Mouse (Mus musculus): ENCODE data around the gene Tlk1. TPM values are rescaled to one million over a fixed set of nuclear protein-coding genes. Genes with fewer than 3 reads are reported as not detected.

Gene Tlk1
- polyA plus RNA-seq, 1 experiment from 2014 or later = 36.8 TPM

GRCm38 (mm10) chr2:70710236-70710635, 115.3 kb downstream of the Tlk1 start:
- no peak overlapping the region for H3K9ac ChIP-seq (ENCODE audit: low read depth, low read length)

GRCm38 (mm10) chr2:70708986-70709730, 116.4 kb downstream of the Tlk1 start:
- H3K36me3 ChIP-seq (ENCODE audit: control insufficient read depth, insufficient read depth, low read length) = peaks cover 5% of the 10 kb centered on the region; the same call in 1 of the 2 replicates
- H3K9ac ChIP-seq (ENCODE audit: low read depth, low read length) = no peak overlapping the region
- H3K4me2 ChIP-seq (replicated peaks; ENCODE audit: low read depth, low read length) = no peak overlapping the region
- DNase-seq (ENCODE audit: low spot score) (no peak), ATAC-seq (ENCODE audit: low FRiP score) (no peak)
- H3K27ac ChIP-seq (ENCODE audit: low read depth, low read length) = no peak overlapping the region
- WGBS = 81% methylated on average over 13 of the region's 13 CpGs
- H3K27me3 ChIP-seq (ENCODE audit: control insufficient read depth, insufficient read depth, low read length) = no peaks in the 10 kb centered on the region
- H3K4me1 ChIP-seq (replicated peaks; ENCODE audit: control insufficient read depth, insufficient read depth, low read length) = no peaks in the 10 kb centered on the region
- H3K4me3 ChIP-seq (ENCODE audit: low read depth, low read length) = no peak overlapping the region
- no peaks in the 10 kb centered on the region for H3K9me3 ChIP-seq (ENCODE audit: control insufficient read depth, low read length)

More at GRCm38 (mm10) chr2:70710236-70710635, 115.3 kb downstream of the Tlk1 start:
- no peak overlapping the region for H3K4me2 ChIP-seq (replicated peaks; ENCODE audit: low read depth, low read length)
- 96% methylated on average over 7 of the region's 7 CpGs for WGBS
- H3K4me1 ChIP-seq (replicated peaks; ENCODE audit: control insufficient read depth, insufficient read depth, low read length) = no peaks in the 10 kb centered on the region
- H3K9me3 ChIP-seq (ENCODE audit: control insufficient read depth, low read length) = no peaks in the 10 kb centered on the region
- ATAC-seq (ENCODE audit: low FRiP score) = no peak
- H3K4me3 ChIP-seq (ENCODE audit: low read depth, low read length) = no peak overlapping the region
- H3K27ac ChIP-seq (ENCODE audit: low read depth, low read length) = no peak overlapping the region
- no peaks in the 10 kb centered on the region for H3K27me3 ChIP-seq (ENCODE audit: control insufficient read depth, insufficient read depth, low read length)
- DNase-seq (ENCODE audit: low spot score) = no peak
- peaks cover 8% of the 10 kb centered on the region; the same call in 1 of the 2 replicates for H3K36me3 ChIP-seq (ENCODE audit: control insufficient read depth, insufficient read depth, low read length)

- no peak overlapping the region for H3K4me2 ChIP-seq (replicated peaks; ENCODE audit: low read depth, low read length)
- ATAC-seq (ENCODE audit: low FRiP score) = no peak
- no peaks in the 10 kb centered on the region for H3K4me1 ChIP-seq (replicated peaks; ENCODE audit: control insufficient read depth, insufficient read depth, low read length)
- H3K9ac ChIP-seq (ENCODE audit: low read depth, low read length) = no peak overlapping the region
- DNase-seq (ENCODE audit: low spot score) = no peak
- no peaks in the 10 kb centered on the region for H3K9me3 ChIP-seq (ENCODE audit: control insufficient read depth, low read length)
- no peak overlapping the region for H3K4me3 ChIP-seq (ENCODE audit: low read depth, low read length)
- no peak overlapping the region for H3K27ac ChIP-seq (ENCODE audit: low read depth, low read length)
- no peaks in the 10 kb centered on the region for H3K27me3 ChIP-seq (ENCODE audit: control insufficient read depth, insufficient read depth, low read length)
- WGBS = 38% methylated on average over 5 of the region's 5 CpGs
- no peaks in the 10 kb centered on the region for H3K36me3 ChIP-seq (ENCODE audit: control insufficient read depth, insufficient read depth, low read length)
Observed at GRCm38 (mm10) chr2:70702403-70702802, 123.1 kb downstream of the Tlk1 start.

GRCm38 (mm10) chr2:70701571-70701970, 124.0 kb downstream of the Tlk1 start:
- Histone ChIP-seq H3K9me3 (ENCODE audit: control insufficient read depth, low read length) (no peaks in the 10 kb centered on the region), H3K27me3 (ENCODE audit: control insufficient read depth, insufficient read depth, low read length) (no peaks in the 10 kb centered on the region), H3K9ac (ENCODE audit: low read depth, low read length) (no peak overlapping the region), H3K4me3 (ENCODE audit: low read depth, low read length) (no peak overlapping the region), H3K4me2 (replicated peaks; ENCODE audit: low read depth, low read length) (no peak overlapping the region), H3K4me1 (replicated peaks; ENCODE audit: control insufficient read depth, insufficient read depth, low read length) (no peaks in the 10 kb centered on the region), H3K36me3 (ENCODE audit: control insufficient read depth, insufficient read depth, low read length) (no peaks in the 10 kb centered on the region), H3K27ac (ENCODE audit: low read depth, low read length) (no peak overlapping the region)
- DNase-seq (ENCODE audit: low spot score) (no peak), ATAC-seq (ENCODE audit: low FRiP score) (no peak)
- 75% methylated on average over 9 of the region's 9 CpGs for WGBS

- Histone ChIP-seq H3K9ac (ENCODE audit: low read depth, low read length) (no peak overlapping the region), H3K4me1 (replicated peaks; ENCODE audit: control insufficient read depth, insufficient read depth, low read length) (no peaks in the 10 kb centered on the region), H3K4me3 (ENCODE audit: low read depth, low read length) (no peak overlapping the region), H3K4me2 (replicated peaks; ENCODE audit: low read depth, low read length) (no peak overlapping the region), H3K27ac (ENCODE audit: low read depth, low read length) (no peak overlapping the region), H3K36me3 (ENCODE audit: control insufficient read depth, insufficient read depth, low read length) (no peaks in the 10 kb centered on the region), H3K9me3 (ENCODE audit: control insufficient read depth, low read length) (no peaks in the 10 kb centered on the region), H3K27me3 (ENCODE audit: control insufficient read depth, insufficient read depth, low read length) (no peaks in the 10 kb centered on the region)
- ATAC-seq (ENCODE audit: low FRiP score) (no peak), DNase-seq (ENCODE audit: low spot score) (no peak)
- WGBS = 90% methylated on average over 3 of the region's 3 CpGs
Observed at GRCm38 (mm10) chr2:70700851-70701250, 124.7 kb downstream of the Tlk1 start.

GRCm38 (mm10) chr2:70695712-70696111, 129.8 kb downstream of the Tlk1 start:
- ATAC-seq (ENCODE audit: low FRiP score) (no peak), DNase-seq (ENCODE audit: low spot score) (no peak)
- no peak overlapping the region for H3K27ac ChIP-seq (ENCODE audit: low read depth, low read length)
- peaks cover 8% of the 10 kb centered on the region for H3K36me3 ChIP-seq (ENCODE audit: control insufficient read depth, insufficient read depth, low read length)
- no peak overlapping the region for H3K4me3 ChIP-seq (ENCODE audit: low read depth, low read length)
- no peak overlapping the region for H3K9ac ChIP-seq (ENCODE audit: low read depth, low read length)
- no peaks in the 10 kb centered on the region for H3K27me3 ChIP-seq (ENCODE audit: control insufficient read depth, insufficient read depth, low read length)
- H3K9me3 ChIP-seq (ENCODE audit: control insufficient read depth, low read length) = no peaks in the 10 kb centered on the region
- WGBS = 94% methylated on average over 10 of the region's 10 CpGs
- H3K4me2 ChIP-seq (replicated peaks; ENCODE audit: low read depth, low read length) = no peak overlapping the region
- no peaks in the 10 kb centered on the region for H3K4me1 ChIP-seq (replicated peaks; ENCODE audit: control insufficient read depth, insufficient read depth, low read length)

- H3K27me3 ChIP-seq (ENCODE audit: control insufficient read depth, insufficient read depth, low read length) = no peaks in the 10 kb centered on the region
- WGBS = 86% methylated on average over 11 of the region's 11 CpGs
- H3K9ac ChIP-seq (ENCODE audit: low read depth, low read length) = no peak overlapping the region
- no peak overlapping the region for H3K4me2 ChIP-seq (replicated peaks; ENCODE audit: low read depth, low read length)
- DNase-seq (ENCODE audit: low spot score) (no peak), ATAC-seq (ENCODE audit: low FRiP score) (no peak)
- no peak overlapping the region for H3K27ac ChIP-seq (ENCODE audit: low read depth, low read length)
- H3K9me3 ChIP-seq (ENCODE audit: control insufficient read depth, low read length) = no peaks in the 10 kb centered on the region
- no peaks in the 10 kb centered on the region for H3K4me1 ChIP-seq (replicated peaks; ENCODE audit: control insufficient read depth, insufficient read depth, low read length)
- no peak overlapping the region for H3K4me3 ChIP-seq (ENCODE audit: low read depth, low read length)
- peaks cover 13% of the 10 kb centered on the region for H3K36me3 ChIP-seq (ENCODE audit: control insufficient read depth, insufficient read depth, low read length)
Observed at GRCm38 (mm10) chr2:70690195-70690594, 135.3 kb downstream of the Tlk1 start.

- Histone ChIP-seq H3K4me1 (replicated peaks; ENCODE audit: control insufficient read depth, insufficient read depth, low read length) (no peaks in the 10 kb centered on the region), H3K9ac (ENCODE audit: low read depth, low read length) (no peak overlapping the region), H3K4me3 (ENCODE audit: low read depth, low read length) (no peak overlapping the region), H3K27me3 (ENCODE audit: control insufficient read depth, insufficient read depth, low read length) (no peaks in the 10 kb centered on the region), H3K9me3 (ENCODE audit: control insufficient read depth, low read length) (no peaks in the 10 kb centered on the region), H3K27ac (ENCODE audit: low read depth, low read length) (no peak overlapping the region), H3K4me2 (replicated peaks; ENCODE audit: low read depth, low read length) (no peak overlapping the region), H3K36me3 (ENCODE audit: control insufficient read depth, insufficient read depth, low read length) (peaks cover 13% of the 10 kb centered on the region)
- DNase-seq (ENCODE audit: low spot score) (no peak), ATAC-seq (ENCODE audit: low FRiP score) (no peak)
- WGBS = 94% methylated on average over 21 of the region's 21 CpGs
Observed at GRCm38 (mm10) chr2:70688454-70689078, 137.0 kb downstream of the Tlk1 start.

GRCm38 (mm10) chr2:70682324-70682723, 143.2 kb downstream of the Tlk1 start:
- Histone ChIP-seq H3K27me3 (ENCODE audit: control insufficient read depth, insufficient read depth, low read length) (no peaks in the 10 kb centered on the region), H3K36me3 (ENCODE audit: control insufficient read depth, insufficient read depth, low read length) (no peaks in the 10 kb centered on the region; the same call in 1 of the 2 replicates), H3K4me2 (replicated peaks; ENCODE audit: low read depth, low read length) (no peak overlapping the region), H3K4me3 (ENCODE audit: low read depth, low read length) (no peak overlapping the region), H3K9ac (ENCODE audit: low read depth, low read length) (no peak overlapping the region), H3K9me3 (ENCODE audit: control insufficient read depth, low read length) (no peaks in the 10 kb centered on the region), H3K4me1 (replicated peaks; ENCODE audit: control insufficient read depth, insufficient read depth, low read length) (no peaks in the 10 kb centered on the region), H3K27ac (ENCODE audit: low read depth, low read length) (no peak overlapping the region)
- 91% methylated on average over 2 of the region's 2 CpGs for WGBS
- DNase-seq (ENCODE audit: low spot score) (no peak), ATAC-seq (ENCODE audit: low FRiP score) (no peak)

Measured in hindbrain, embryonic 11.5 days (tissue).